Mouse (Mus musculus) neutrophil, adult 59 days (primary cell): ENCODE data around the gene Abca15. TPM values are rescaled to one million over a fixed set of nuclear protein-coding genes. Genes with fewer than 3 reads are reported as not detected.

Source experiments
- total RNA-seq, 2 experiments: library from RNA; stranded (reverse); gene quantifications; 1 replicate in 1 of 2; 2 replicates in 1 of 2; pipeline ENCODE4 v1.2.4; 2023

Gene Abca15
- not detected for total RNA-seq

DNA sequence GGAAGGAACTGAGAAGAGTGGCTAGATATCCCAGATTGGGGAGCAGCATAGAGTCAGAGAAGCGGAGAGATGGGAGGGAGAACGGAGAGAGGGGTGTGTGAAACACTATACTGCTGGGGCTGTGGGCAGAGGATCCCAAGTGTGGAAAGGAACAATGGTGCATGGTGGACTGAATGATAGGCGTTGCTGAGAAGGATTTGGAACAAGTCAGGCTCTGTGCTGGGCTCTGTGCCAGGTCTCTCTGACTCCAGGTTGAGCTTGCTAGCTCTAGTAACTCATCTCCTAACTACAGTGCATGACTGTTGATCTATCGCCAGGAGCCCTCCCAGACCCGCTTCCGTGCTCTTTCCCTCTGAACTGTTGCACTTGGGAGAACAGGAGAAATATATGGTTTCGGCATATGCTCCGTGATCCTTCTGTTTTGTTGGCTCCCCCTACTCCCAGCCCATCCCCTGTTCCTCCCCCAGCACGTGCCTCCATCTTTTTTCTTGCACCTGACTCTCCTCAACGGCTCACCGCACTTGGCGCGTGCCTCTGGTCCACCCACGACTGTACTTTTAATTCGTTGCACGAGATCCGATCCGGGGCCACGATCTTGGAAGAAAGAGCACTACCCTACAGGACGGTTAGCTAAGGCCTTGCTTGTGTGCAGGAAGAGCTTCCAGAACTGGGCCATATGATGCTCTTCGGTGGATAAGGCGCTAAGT is at the start of gene Abca15:
Abca15 (plus strand) TSS at position 584 of the 707 bp plus-strand sequence.

GRCm38 (mm10) chr7:120409447-120409846 is 81.0 kb downstream of the Abca15 start, which contains the start of gene Abca16:
Abca16 (plus strand) TSS chr7:120409647.

Other genes starting within 250 kb of the Abca15 start
- gene Dnah3, start 233.4 kb upstream of the Abca15 start, total RNA-seq: not detected
- gene Tmem159, start 226.3 kb upstream of the Abca15 start, total RNA-seq: 10 to 100 TPM in 1 of 2 experiments, 1 to 10 TPM in 1; 8.2 to 10.7 TPM
- gene Zp2, start 183.4 kb upstream of the Abca15 start, total RNA-seq: not detected
- gene Anks4b, start 154.8 kb upstream of the Abca15 start, total RNA-seq: not detected
- gene Crym, start 126.6 kb upstream of the Abca15 start, total RNA-seq: not detected
- gene Abca14, start 124.7 kb upstream of the Abca15 start, total RNA-seq: not detected
- gene Abca16, start 81.0 kb downstream of the Abca15 start, total RNA-seq: not detected